Mouse (Mus musculus) bone marrow macrophage, adult 2 months (primary cell): ENCODE measurements at regions not wholly inside any gene's neighbourhood (a gene's known extent, or its start where the extent isn't known, plus 50 kb on each side); places are given as distances from the start of the nearest gene placed in this dataset.

ENCODE experiments used
- CTCF ChIP-seq: IDR thresholded peaks from 2 replicates; pipeline ENCODE4 v1.5.1; 2012; ENCODE audit warnings: low read depth, mild to moderate bottlenecking, low read length, moderate library complexity
- POLR2A ChIP-seq: IDR thresholded peaks from 2 replicates; pipeline ENCODE4 v1.6.1; 2012; ENCODE audit warnings: mild to moderate bottlenecking, low read depth, low read length, borderline replicate concordance

GRCm38 (mm10) chr10:84302821-84303520 is 137.4 kb downstream of the Nuak1 start:
- TF ChIP-seq CTCF (no peak), POLR2A (no peak)
